Mouse (Mus musculus) erythroid progenitor cell, adult 5-6 weeks (primary cell): ENCODE measurements at regions not wholly inside any gene's neighbourhood (a gene's known extent, or its start where the extent isn't known, plus 50 kb on each side); places are given as distances from the start of the nearest gene placed in this dataset.

Source experiments
- ATAC-seq: replicated peaks from 2 replicates; pipeline ENCODE4 v1.8.0; 2016; ENCODE audit warnings: moderate number of reproducible peaks, mild to moderate bottlenecking, moderate TSS enrichment, inconsistent platforms; ENCODE audit not compliant: poor library complexity, low FRiP score, severe bottlenecking

GRCm38 (mm10) chr1:71723039-71723397, 70.0 kb upstream of the Fn1 start:
- ATAC-seq: no peak

GRCm38 (mm10) chr1:71722211-71723038, 69.4 kb upstream of the Fn1 start:
- ATAC-seq: no peak
